ENCODE assay signal across 8 mouse cellular contexts in genomic region chr4:47352061-47352661, GRCm38 (mm10). TPM values are rescaled to one million over a fixed set of nuclear protein-coding genes. Genes with fewer than 3 reads are reported as not detected.
DNase-seq lines count a peak whose midpoint lies in the region; ATAC-seq and TF ChIP-seq lines count a peak whose summit lies in the region.

No protein-coding gene starts in this region.

- in situ Hi-C loops in ES-E14 (cut with MboI; ENCODE audit: low sequenced_read_pairs in 2 of 2, unreplicated experiment in 2 of 2): no loop called here

- H3K9me3 ChIP-seq in ES-E14 (ENCODE audit: control insufficient read depth, insufficient read depth, low read depth, low read length): no peaks in the 10 kb centered on the region
- no peaks in the 10 kb centered on the region for H3K9me3 ChIP-seq in hindbrain, embryonic 11.5 days (ENCODE audit: control insufficient read depth, low read length)

- under 1% methylated on average over 32 of the region's 32 CpGs for WGBS in hindbrain, embryonic 11.5 days
- under 1% methylated on average over 32 of the region's 32 CpGs for WGBS in lung, adult 2 months

- ATAC-seq in frontal cortex, adult (ENCODE audit: low TSS enrichment): peak; percentile 72
- ATAC-seq in hindbrain, embryonic 11.5 days (ENCODE audit: low FRiP score): no peak

- no peak overlapping the region for H3K27ac ChIP-seq in ES-E14 (ENCODE audit: insufficient read depth, low read depth, low read length, poor library complexity, severe bottlenecking)
- 0 out of 2 replicates have a peak overlapping the region, but pooled peaks have one; percentile 20 for H3K27ac ChIP-seq in hindbrain, embryonic 11.5 days (ENCODE audit: low read depth, low read length)

- peaks cover 0 to 2% of the 10 kb centered on the region in 2 experiments; a peak in 1 of 4 replicates for H3K4me1 ChIP-seq in ES-E14 (ENCODE audit: control insufficient read depth in 2 of 2, insufficient read depth in 2 of 2, low read length in 2 of 2, poor library complexity in 1 of 2)
- no peaks in the 10 kb centered on the region; the same call in 1 of the 2 replicates for H3K4me1 ChIP-seq in hindbrain, embryonic 11.5 days (replicated peaks; ENCODE audit: control insufficient read depth, insufficient read depth, low read length)
- peaks cover 8% of the 10 kb centered on the region for H3K4me1 ChIP-seq in lung, adult 2 months (ENCODE audit: control insufficient read depth, insufficient read depth, low read length)

- peak overlapping the region; percentile 92 for H3K4me2 ChIP-seq in hindbrain, embryonic 11.5 days (replicated peaks; ENCODE audit: low read depth, low read length)

- no peak for TF ChIP-seq POLR2A in lung, adult 2 months (IDR thresholded peaks at IDR 0.05; ENCODE audit: borderline replicate concordance, extremely low read depth, low read depth, low read length)

- no peaks in the 10 kb centered on the region for H3K27me3 ChIP-seq in hindbrain, embryonic 11.5 days (ENCODE audit: control insufficient read depth, insufficient read depth, low read length)

- no peaks in the 10 kb centered on the region for H3K36me3 ChIP-seq in ES-E14 (ENCODE audit: control insufficient read depth, insufficient read depth, low read length, poor library complexity, severe bottlenecking)
- no peaks in the 10 kb centered on the region for H3K36me3 ChIP-seq in hindbrain, embryonic 11.5 days (ENCODE audit: control insufficient read depth, insufficient read depth, low read length)

- H3K9ac ChIP-seq in ES-E14 (ENCODE audit: insufficient read depth, low read depth, low read length, poor library complexity, severe bottlenecking): peak overlapping the region; percentile 48; the same call in 1 of the 2 replicates
- H3K9ac ChIP-seq in hindbrain, embryonic 11.5 days (ENCODE audit: low read depth, low read length): peak overlapping the region; percentile 54

- peak overlapping the region; percentile 74 to 78 for H3K4me3 ChIP-seq in ES-E14 (ENCODE audit: insufficient read depth in 1 of 2, low read depth in 1 of 2, low read length in 2 of 2, poor library complexity in 1 of 2, severe bottlenecking in 1 of 2)
- peak overlapping the region; percentile 97 for H3K4me3 ChIP-seq in hindbrain, embryonic 11.5 days (ENCODE audit: low read depth, low read length)
- H3K4me3 ChIP-seq in lung, adult 2 months (replicated peaks; ENCODE audit: extremely low read depth, low read depth, low read length): peak overlapping the region; percentile 77

- DNase-seq in ES-E14 (ENCODE audit: low read depth, low spot score): no peak
- peak; percentile 7 for DNase-seq in cerebellum, adult 8-10 months
- DNase-seq in hindbrain, embryonic 11.5 days (ENCODE audit: low spot score): peak; percentile 66
- DNase-seq in layer of hippocampus, adult 8-10 months (ENCODE audit: low spot score in 2 of 2): peak; percentile 61 to 71
- DNase-seq in lung, adult 2 months: peak; percentile 58
- peak; percentile 31 for DNase-seq in ovary, postnatal 14 days (ENCODE audit: low spot score)
- peak; percentile 39 for DNase-seq in urinary bladder, postnatal 25 days (ENCODE audit: low spot score)

- TF ChIP-seq CTCF in lung, adult 2 months (IDR thresholded peaks at IDR 0.05; ENCODE audit: insufficient read depth, low read length): no peak

TF ChIP-seq in ES-E14, 5 proteins besides CTCF, POLR2A, EP300 and RAD21:
- TF ChIP-seq ZNF384 (IDR thresholded peaks at IDR 0.05; ENCODE audit: low read depth, low read length): no peak
- TF ChIP-seq MAFK (IDR thresholded peaks at IDR 0.05; ENCODE audit: insufficient read depth, low read depth, low read length): no peak
- TF ChIP-seq ZC3H11A (IDR thresholded peaks at IDR 0.05; ENCODE audit: borderline replicate concordance, low read depth, low read length): no peak
- no peak for TF ChIP-seq HCFC1 (IDR thresholded peaks at IDR 0.05; ENCODE audit: borderline replicate concordance, insufficient read depth, low read length)
- TF ChIP-seq CHD2 (IDR thresholded peaks at IDR 0.05; ENCODE audit: low read depth, low read length): no peak

RNA-seq across cellular contexts. Expression of gene Tgfbr1, which starts 0.9 kb away (rescaled TPM):
- 30.7 and 31.7 TPM in 2 replicates for total RNA-seq in ES-E14 (2012; rRNA removed)
- polyA plus RNA-seq in hindbrain, embryonic 11.5 days (2014; fragmentation: Nextera tagmentation; extraction: Ambion mirVana): 90.1 and 112 TPM in 2 replicates
- total RNA-seq in layer of hippocampus, adult 8-10 months (2022): 10 to 100 TPM; 18.2 to 54.5 (median 38.4) TPM
- 6.2 and 9.9 TPM in 2 replicates for polyA plus RNA-seq in lung, adult 2 months (2012; rRNA removed)
